Mouse (Mus musculus) liver, adult 2 months (tissue): ENCODE measurements around the gene Tmem132a. TPM values are rescaled to one million over a fixed set of nuclear protein-coding genes. Genes with fewer than 3 reads are reported as not detected.
A peak's percentile ranks its signal among the peaks of the same experiment; 100 is the strongest.

Source experiments
- DNase-seq: peaks from one replicate; pipeline ENCODE4 v3.0.0-alpha.2; 2011; ENCODE audit warnings: low read depth, low spot score; ENCODE audit errors: extremely low read depth
- H3K27ac ChIP-seq: fragments of 200-500 bp; replicated peaks from 2 replicates; pipeline ENCODE4 v1.5.1; 2012; ENCODE audit warnings: low read depth, mild to moderate bottlenecking, control low read depth, inconsistent platforms, low read length; ENCODE audit not compliant: insufficient read depth
- H3K27me3 ChIP-seq: fragments of 200-500 bp; 2 replicates; pipeline ENCODE4 v1.6.1; 2012; ENCODE audit warnings: mild to moderate bottlenecking, moderate library complexity, low read length, inconsistent platforms; ENCODE audit not compliant: control insufficient read depth, insufficient read depth
- H3K36me3 ChIP-seq: fragments of 200-500 bp; 2 replicates; pipeline ENCODE4 v1.6.1; 2012; ENCODE audit warnings: low read length, inconsistent platforms; ENCODE audit not compliant: control insufficient read depth, insufficient read depth
- H3K4me1 ChIP-seq: fragments of 200-500 bp; 2 replicates; pipeline ENCODE4 v1.6.1; 2011; ENCODE audit warnings: low read length; ENCODE audit not compliant: control insufficient read depth, insufficient read depth
- H3K4me3 ChIP-seq: fragments of 200-500 bp; 2 replicates; pipeline ENCODE4 v1.5.1; 2011; ENCODE audit warnings: low read depth, mild to moderate bottlenecking, control low read depth, low read length, moderate library complexity; ENCODE audit not compliant: insufficient read depth
- H3K79me2 ChIP-seq: fragments of 200-500 bp; 2 replicates; pipeline ENCODE4 v1.6.1; 2012; ENCODE audit warnings: inconsistent platforms, mild to moderate bottlenecking, low read length, moderate library complexity; ENCODE audit not compliant: control insufficient read depth, insufficient read depth
- H3K9ac ChIP-seq: fragments of 200-500 bp; 2 replicates; pipeline ENCODE4 v1.6.1; 2012; ENCODE audit warnings: low read depth, mild to moderate bottlenecking, control low read depth, inconsistent platforms, low read length
- CTCF ChIP-seq: fragments of 200-500 bp; IDR thresholded peaks from 2 replicates; pipeline ENCODE4 v1.5.1; 2011; ENCODE audit warnings: low read depth, low read length, control low read depth
- POLR2A ChIP-seq: fragments of 200-500 bp; IDR thresholded peaks from 2 replicates; pipeline ENCODE4 v1.6.1; 2011; ENCODE audit warnings: low read length, control low read depth; ENCODE audit not compliant: insufficient read depth; ENCODE audit errors: extremely low read depth
- WGBS: fragments of 180-500 bp; shearing (Covaris S2); methylation state at CpG from one replicate; pipeline ENCODE4 v1.1.7; 2018; 5-methylcytosine and 5-hydroxymethylcytosine counted together
- polyA plus RNA-seq: library from polyadenylated mRNA; depleted of rRNA; stranded (reverse); fragments of >200 nt; gene quantifications from 2 replicates; pipeline ENCODE4 v1.2.3, GENCODE M21; 2012
- total RNA-seq: library from RNA; depleted of rRNA; stranded (reverse); fragments of >200 nt; gene quantifications from 2 replicates; pipeline ENCODE4 v1.2.3, GENCODE M21; 2014

Tmem132a gene
- total and polyA plus RNA-seq, 2 experiments = 0.18 to 0.75 TPM

GRCm38 (mm10) chr19:10909087-10909721 lies 39.5 kb upstream of the Tmem132a start:
- Histone ChIP-seq H3K4me3 (no peak overlapping the region), H3K36me3 (peaks cover 9% of the 10 kb centered on the region), H3K79me2 (no peaks in the 10 kb centered on the region), H3K27me3 (no peaks in the 10 kb centered on the region), H3K9ac (no peak overlapping the region), H3K4me1 (peaks cover 7% of the 10 kb centered on the region), H3K27ac (no peak overlapping the region)
- TF ChIP-seq CTCF = no peak
- no peak for TF ChIP-seq POLR2A
- DNase-seq = no peak
- WGBS = 79% methylated on average over 6 of the region's 6 CpGs

- Histone ChIP-seq H3K9ac (no peak overlapping the region), H3K79me2 (no peaks in the 10 kb centered on the region), H3K27ac (no peak overlapping the region), H3K36me3 (peaks cover 19% of the 10 kb centered on the region), H3K4me3 (no peak overlapping the region), H3K27me3 (no peaks in the 10 kb centered on the region), H3K4me1 (peaks cover 11% of the 10 kb centered on the region)
- DNase-seq = peak; percentile 61
- TF ChIP-seq CTCF (peak; percentile 72; the same call in 1 of the 2 replicates), POLR2A (no peak)
- 28% methylated on average over 3 of the region's 3 CpGs for WGBS
Observed at GRCm38 (mm10) chr19:10907891-10908290, 38.2 kb upstream of the Tmem132a start.

- peaks cover 11% of the 10 kb centered on the region for H3K4me1 ChIP-seq
- 82% methylated on average over 5 of the region's 5 CpGs for WGBS
Observed at GRCm38 (mm10) chr19:10905728-10906000, 35.9 kb upstream of the Tmem132a start.

GRCm38 (mm10) chr19:10904927-10905727 lies 35.4 kb upstream of the Tmem132a start:
- WGBS = 48% methylated on average over 7 of the region's 7 CpGs
- DNase-seq = peak; percentile 60
- no peaks in the 10 kb centered on the region for H3K79me2 ChIP-seq
- peaks cover 11% of the 10 kb centered on the region for H3K4me1 ChIP-seq
- H3K36me3 ChIP-seq = peaks cover 43% of the 10 kb centered on the region
- H3K4me3 ChIP-seq = no peak overlapping the region
- peak overlapping the region; percentile 42 for H3K27ac ChIP-seq
- H3K9ac ChIP-seq = 0 out of 2 replicates have a peak overlapping the region, but pooled peaks have one; percentile 21
- H3K27me3 ChIP-seq = no peaks in the 10 kb centered on the region
- TF ChIP-seq CTCF = no peak
- no peak for TF ChIP-seq POLR2A

More at GRCm38 (mm10) chr19:10905728-10906000, 35.9 kb upstream of the Tmem132a start:
- Histone ChIP-seq H3K36me3 (peaks cover 42% of the 10 kb centered on the region), H3K4me3 (no peak overlapping the region), H3K27me3 (no peaks in the 10 kb centered on the region), H3K9ac (no peak overlapping the region), H3K27ac (peak overlapping the region; percentile 4; the same call in 1 of the 2 replicates), H3K79me2 (no peaks in the 10 kb centered on the region)
- DNase-seq = no peak
- TF ChIP-seq CTCF (no peak), POLR2A (no peak)

- H3K36me3 ChIP-seq = peaks cover 49% of the 10 kb centered on the region
- H3K27me3 ChIP-seq = no peaks in the 10 kb centered on the region
- H3K4me3 ChIP-seq = no peak overlapping the region
- 52% methylated on average over 5 of the region's 5 CpGs for WGBS
- peak; percentile 82 for DNase-seq
- peak overlapping the region; percentile 42 for H3K27ac ChIP-seq
- H3K4me1 ChIP-seq = peaks cover 11% of the 10 kb centered on the region
- 0 out of 2 replicates have a peak overlapping the region, but pooled peaks have one; percentile 21 for H3K9ac ChIP-seq
- no peak for TF ChIP-seq POLR2A
- no peak for TF ChIP-seq CTCF
- no peaks in the 10 kb centered on the region for H3K79me2 ChIP-seq
Observed at GRCm38 (mm10) chr19:10904512-10904911, 34.8 kb upstream of the Tmem132a start.
